Mouse (Mus musculus) gastrocnemius, adult 18-20 months (tissue): Measurements from ENCODE around the gene Utp18. TPM values are rescaled to one million over a fixed set of nuclear protein-coding genes. Genes with fewer than 3 reads are reported as not detected.

Source experiments
- DNase-seq: peaks from one replicate; pipeline ENCODE4 v3.0.0; 2021; ENCODE audit warnings: low spot score
- total RNA-seq, 2 experiments: library from RNA; stranded (reverse); gene quantifications; 2 replicates each; pipeline ENCODE4 v1.2.3; 2021

Utp18 gene
- total RNA-seq, 2 experiments from 2014 or later, result 8.5 to 9.8 TPM

- no peak for DNase-seq
These were observed 56.3 kb downstream of the Utp18 start for GRCm38 (mm10) chr11:93829327-93829679.

GRCm38 (mm10) chr11:93828619-93829326 is 56.8 kb downstream of the Utp18 start:
- DNase-seq, result no peak

- no peak for DNase-seq
These were observed 63.3 kb downstream of the Utp18 start for GRCm38 (mm10) chr11:93822261-93822660.

GRCm38 (mm10) chr11:93821533-93821932 is 64.0 kb downstream of the Utp18 start:
- no peak for DNase-seq

- DNase-seq, result no peak
These were observed 67.4 kb downstream of the Utp18 start for GRCm38 (mm10) chr11:93817966-93818738.

- DNase-seq, result no peak
These were observed 72.6 kb downstream of the Utp18 start for GRCm38 (mm10) chr11:93812955-93813354.

- DNase-seq, result peak; percentile 16
These were observed 73.3 kb downstream of the Utp18 start for GRCm38 (mm10) chr11:93812125-93812868.

Other genes starting within 250 kb of the Utp18 start
- 1 to 10 TPM; 8.8 to 9.7 TPM for gene Mbtd1, start 86 bp upstream of the Utp18 start, total RNA-seq
- gene Nme2, start 70.5 kb upstream of the Utp18 start, total RNA-seq, result 100 to 1,000 TPM; 569 to 638 TPM
- 10 to 100 TPM; 10.2 to 16.0 TPM for gene Gm20390, start 82.5 kb upstream of the Utp18 start, total RNA-seq
- gene Nme1, start 82.8 kb upstream of the Utp18 start, total RNA-seq, result 10 to 100 TPM in 1 of 2 experiments, 1 to 10 TPM in 1; 10.0 to 11.6 TPM
- 100 to 1,000 TPM; 134 to 170 TPM for gene Spag9, start 110.3 kb upstream of the Utp18 start, total RNA-seq